Comparison of ENCODE assay signal across 20 mouse cellular contexts in genomic region chr1:86114141-86114540, GRCm38 (mm10). TPM values are rescaled to one million over a fixed set of nuclear protein-coding genes. Genes with fewer than 3 reads are reported as not detected.
DNase-seq lines count a peak whose midpoint lies in the region; ATAC-seq and TF ChIP-seq lines count a peak whose summit lies in the region.
"Had no signal": no experiment of that assay in that cellular context is flagged by ENCODE, and none has a peak within 500 bp of the region (broad histone marks: within the 10 kb centered on the region; RNA-seq: fewer than 3 reads in every experiment).

No protein-coding gene starts in this region.

- no peaks in the 10 kb centered on the region for H3K9me3 ChIP-seq in kidney, embryonic 14.5 days (ENCODE audit: control insufficient read depth, low read length)
- H3K9me3 ChIP-seq in lung, embryonic 14.5 days (ENCODE audit: low read depth, low read length): no peaks in the 10 kb centered on the region
- H3K9me3 ChIP-seq in intestine, postnatal 0 days (ENCODE audit: control insufficient read depth): no peaks in the 10 kb centered on the region
- H3K9me3 ChIP-seq: embryonic facial prominence, embryonic 15.5 days; forebrain, embryonic 10.5 days; heart, embryonic 15.5 days; hindbrain, embryonic 10.5 days had no signal

- no peak overlapping the region for H3K4me3 ChIP-seq in kidney, embryonic 14.5 days (ENCODE audit: low read length)
- H3K4me3 ChIP-seq in lung, embryonic 14.5 days (ENCODE audit: low read depth, low read length): no peak overlapping the region
- H3K4me3 ChIP-seq in intestine, postnatal 0 days (ENCODE audit: low read depth, low read length): no peak overlapping the region
- H3K4me3 ChIP-seq: embryonic facial prominence, embryonic 15.5 days; erythroblast, embryonic 14.5 days; forebrain, embryonic 10.5 days; gastrocnemius, adult 2 months; heart, embryonic 15.5 days; hindbrain, embryonic 10.5 days had no signal

- H3K27ac ChIP-seq in kidney, embryonic 14.5 days (ENCODE audit: low read depth, low read length): no peak overlapping the region
- H3K27ac ChIP-seq in lung, embryonic 14.5 days (ENCODE audit: low read depth): no peak overlapping the region
- no peak overlapping the region for H3K27ac ChIP-seq in intestine, postnatal 0 days (ENCODE audit: low read depth, low read length)
- H3K27ac ChIP-seq: embryonic facial prominence, embryonic 15.5 days; forebrain, embryonic 10.5 days; gastrocnemius, adult 2 months; heart, embryonic 15.5 days; hindbrain, embryonic 10.5 days; hindbrain, embryonic 14.5 days had no signal

- no peaks in the 10 kb centered on the region for H3K27me3 ChIP-seq in kidney, embryonic 14.5 days (ENCODE audit: control insufficient read depth, insufficient read depth, low read length)
- no peaks in the 10 kb centered on the region for H3K27me3 ChIP-seq in lung, embryonic 14.5 days (ENCODE audit: insufficient read depth, low read length)
- H3K27me3 ChIP-seq in intestine, postnatal 0 days (replicated peaks; ENCODE audit: control insufficient read depth, insufficient read depth, low read length): no peaks in the 10 kb centered on the region
- H3K27me3 ChIP-seq: embryonic facial prominence, embryonic 15.5 days; heart, embryonic 15.5 days had no signal

- WGBS in kidney, embryonic 14.5 days: 79% methylated on average over 3 of the region's 3 CpGs
- 79% methylated on average over 3 of the region's 3 CpGs for WGBS in lung, embryonic 14.5 days
- 92% methylated on average over 3 of the region's 3 CpGs for WGBS in intestine, postnatal 0 days

- H3K4me1 ChIP-seq in kidney, embryonic 14.5 days (ENCODE audit: control insufficient read depth, insufficient read depth, low read length): 0 out of 2 replicates have a peak, but pooled peaks cover 5% of the 10 kb centered on the region
- no peaks in the 10 kb centered on the region for H3K4me1 ChIP-seq in lung, embryonic 14.5 days (ENCODE audit: insufficient read depth)
- no peaks in the 10 kb centered on the region for H3K4me1 ChIP-seq in intestine, postnatal 0 days (replicated peaks; ENCODE audit: control insufficient read depth, insufficient read depth, low read length)
- H3K4me1 ChIP-seq: embryonic facial prominence, embryonic 15.5 days; heart, embryonic 15.5 days; hindbrain, embryonic 10.5 days had no signal

- H3K36me3 ChIP-seq in kidney, embryonic 14.5 days (ENCODE audit: control insufficient read depth, insufficient read depth, low read length): peaks cover 22% of the 10 kb centered on the region
- peaks cover 33% of the 10 kb centered on the region for H3K36me3 ChIP-seq in lung, embryonic 14.5 days (ENCODE audit: insufficient read depth)
- H3K36me3 ChIP-seq in intestine, postnatal 0 days (ENCODE audit: control insufficient read depth, insufficient read depth): peaks cover 7% of the 10 kb centered on the region; the same call in 1 of the 2 replicates

- no peak for ATAC-seq in kidney, embryonic 14.5 days (ENCODE audit: low FRiP score, low TSS enrichment)
- ATAC-seq in lung, embryonic 14.5 days (ENCODE audit: insufficient read depth): no peak; the same call in 1 of the 2 replicates
- no peak for ATAC-seq in intestine, postnatal 0 days
- ATAC-seq: forebrain, embryonic 14.5 days had no signal

- peak; percentile 5 for DNase-seq in kidney, adult 9 months
- DNase-seq in lung, embryonic 14.5 days: peak; percentile 12
- no peak for DNase-seq in lung, postnatal 25 days (ENCODE audit: low spot score)
- peak; percentile 17 for DNase-seq in lung, postnatal 36 days
- DNase-seq: adrenal gland, adult 8-10 months; adrenal gland, postnatal 36 days; cerebellum, adult 2 months; cerebellum, postnatal 10 days; gastrocnemius, adult 2 months; gastrocnemius, postnatal 25 days had no signal

- H3K4me2 ChIP-seq in kidney, embryonic 14.5 days (replicated peaks; ENCODE audit: low read depth, low read length): no peak overlapping the region
- H3K4me2 ChIP-seq in lung, embryonic 14.5 days: no peak overlapping the region
- no peak overlapping the region for H3K4me2 ChIP-seq in intestine, postnatal 0 days (replicated peaks; ENCODE audit: low read depth)
- H3K4me2 ChIP-seq: embryonic facial prominence, embryonic 15.5 days; heart, embryonic 11.5 days; heart, embryonic 15.5 days; hindbrain, embryonic 14.5 days had no signal

- no peak overlapping the region for H3K9ac ChIP-seq in kidney, embryonic 14.5 days (ENCODE audit: low read depth, low read length)
- no peak overlapping the region for H3K9ac ChIP-seq in lung, embryonic 14.5 days
- H3K9ac ChIP-seq in intestine, postnatal 0 days (ENCODE audit: low read depth, low read length): no peak overlapping the region
- H3K9ac ChIP-seq: embryonic facial prominence, embryonic 15.5 days; heart, embryonic 15.5 days; hindbrain, embryonic 14.5 days had no signal

- TF ChIP-seq CTCF in lung, embryonic 14.5 days (IDR thresholded peaks at IDR 0.05; ENCODE audit: low read depth): no peak
- TF ChIP-seq CTCF in intestine, postnatal 0 days (IDR thresholded peaks at IDR 0.05; ENCODE audit: low read depth): no peak

RNA-seq across cellular contexts. Expression of gene Htr2b, which starts 2.4 kb away (rescaled TPM):
- polyA plus RNA-seq in kidney, embryonic 14.5 days (2014; fragmentation: Nextera tagmentation; extraction: Ambion mirVana): 1.2 and 1.3 TPM in 2 replicates
- 0.31 and 0.63 TPM in 2 replicates for polyA plus RNA-seq in lung, embryonic 14.5 days (2014; fragmentation: Nextera tagmentation; extraction: Ambion mirVana)
- 3.6 and 4.3 TPM in 2 replicates for polyA plus RNA-seq in intestine, postnatal 0 days (2015; fragmentation: Nextera tagmentation; extraction: Ambion mirVana)
- polyA plus RNA-seq: cerebellum, adult 2 months; erythroblast, embryonic 14.5 days had no signal

RNA-seq across cellular contexts. Expression of gene Gm21972, which starts 19.3 kb away (rescaled TPM):
- 0.53 and 0.76 TPM in 2 replicates for polyA plus RNA-seq in kidney, embryonic 14.5 days (2014; fragmentation: Nextera tagmentation; extraction: Ambion mirVana)
- not detected in 2 replicates for polyA plus RNA-seq in lung, embryonic 14.5 days (2014; fragmentation: Nextera tagmentation; extraction: Ambion mirVana)
- 0.33 and 0.35 TPM in 2 replicates for polyA plus RNA-seq in intestine, postnatal 0 days (2015; fragmentation: Nextera tagmentation; extraction: Ambion mirVana)
- polyA plus RNA-seq: embryonic facial prominence, embryonic 15.5 days; heart, embryonic 11.5 days; hindbrain, embryonic 10.5 days had no signal

RNA-seq across cellular contexts. Expression of gene Armc9, which starts 40.4 kb away (rescaled TPM):
- polyA plus RNA-seq in kidney, embryonic 14.5 days (2014; fragmentation: Nextera tagmentation; extraction: Ambion mirVana): 18.9 and 30.5 TPM in 2 replicates
- 22.3 and 28.2 TPM in 2 replicates for polyA plus RNA-seq in lung, embryonic 14.5 days (2014; fragmentation: Nextera tagmentation; extraction: Ambion mirVana)
- 10.6 and 14.0 TPM in 2 replicates for polyA plus RNA-seq in intestine, postnatal 0 days (2015; fragmentation: Nextera tagmentation; extraction: Ambion mirVana)

RNA-seq across cellular contexts. Expression of gene Psmd1, which starts 50.0 kb away (rescaled TPM):
- polyA plus RNA-seq in kidney, embryonic 14.5 days (2014; fragmentation: Nextera tagmentation; extraction: Ambion mirVana): 135 and 207 TPM in 2 replicates
- 196 and 200 TPM in 2 replicates for polyA plus RNA-seq in lung, embryonic 14.5 days (2014; fragmentation: Nextera tagmentation; extraction: Ambion mirVana)
- polyA plus RNA-seq in intestine, postnatal 0 days (2015; fragmentation: Nextera tagmentation; extraction: Ambion mirVana): 70.7 and 72.8 TPM in 2 replicates
